Mouse (Mus musculus) telencephalon, adult 2 months (tissue): Measurements from ENCODE around the gene Socs2.

Experiments
- DNase-seq: peaks from one replicate; pipeline ENCODE4 v3.0.0-alpha.2; 2011; ENCODE audit warnings: low read depth, low spot score

Socs2 gene

GRCm38 (mm10) chr10:95422681-95423080, 5.7 kb upstream of the Socs2 start:
- DNase-seq, result no peak

GRCm38 (mm10) chr10:95420284-95420683, 3.3 kb upstream of the Socs2 start:
- DNase-seq, result no peak

GRCm38 (mm10) chr10:95419726-95420125, 2.7 kb upstream of the Socs2 start:
- no peak for DNase-seq

- DNase-seq, result no peak
These were observed 1.7 kb upstream of the Socs2 start for GRCm38 (mm10) chr10:95418631-95419030.

GRCm38 (mm10) chr10:95417496-95418236, 686 bp upstream of the Socs2 start:
- no peak for DNase-seq

- DNase-seq, result no peak
These were observed 657 bp downstream of the Socs2 start for GRCm38 (mm10) chr10:95416361-95416684.

- DNase-seq, result no peak
These were observed 1.2 kb downstream of the Socs2 start for GRCm38 (mm10) chr10:95415533-95416360.

GRCm38 (mm10) chr10:95415159-95415532, 1.8 kb downstream of the Socs2 start:
- no peak for DNase-seq

GRCm38 (mm10) chr10:95414316-95415158, 2.4 kb downstream of the Socs2 start:
- no peak for DNase-seq

GRCm38 (mm10) chr10:95411139-95411538, 5.8 kb downstream of the Socs2 start:
- DNase-seq, result no peak

- DNase-seq, result no peak
These were observed 6.3 kb downstream of the Socs2 start for GRCm38 (mm10) chr10:95410709-95411108.

- DNase-seq, result no peak
These were observed 6.8 kb downstream of the Socs2 start for GRCm38 (mm10) chr10:95410209-95410608.

GRCm38 (mm10) chr10:95409149-95409548, 7.8 kb downstream of the Socs2 start:
- DNase-seq, result no peak

- no peak for DNase-seq
These were observed 8.5 kb downstream of the Socs2 start for GRCm38 (mm10) chr10:95408487-95408886.

GRCm38 (mm10) chr10:95407541-95408160, 9.3 kb downstream of the Socs2 start:
- no peak for DNase-seq

GRCm38 (mm10) chr10:95404774-95405173, 12.2 kb downstream of the Socs2 start:
- DNase-seq, result no peak

- DNase-seq, result no peak
These were observed 17.2 kb downstream of the Socs2 start for GRCm38 (mm10) chr10:95399689-95400354.

- no peak for DNase-seq
These were observed 18.5 kb downstream of the Socs2 start for GRCm38 (mm10) chr10:95398489-95398888.

- DNase-seq, result no peak
These were observed 19.7 kb downstream of the Socs2 start for GRCm38 (mm10) chr10:95397191-95397835.

GRCm38 (mm10) chr10:95396356-95396755, 20.6 kb downstream of the Socs2 start:
- no peak for DNase-seq
